Mouse (Mus musculus) lung, postnatal 0 days (tissue): ENCODE results near the gene Dcun1d4.

Experiments used
- CTCF ChIP-seq: IDR thresholded peaks from 2 replicates; pipeline ENCODE4 v1.5.1; 2016; ENCODE audit warnings: antibody characterized with exemption, mild to moderate bottlenecking
- EP300 ChIP-seq: IDR thresholded peaks from 2 replicates; pipeline ENCODE4 v1.6.1; 2016; ENCODE audit warnings: antibody characterized with exemption, mild to moderate bottlenecking, control low read depth

DNA sequence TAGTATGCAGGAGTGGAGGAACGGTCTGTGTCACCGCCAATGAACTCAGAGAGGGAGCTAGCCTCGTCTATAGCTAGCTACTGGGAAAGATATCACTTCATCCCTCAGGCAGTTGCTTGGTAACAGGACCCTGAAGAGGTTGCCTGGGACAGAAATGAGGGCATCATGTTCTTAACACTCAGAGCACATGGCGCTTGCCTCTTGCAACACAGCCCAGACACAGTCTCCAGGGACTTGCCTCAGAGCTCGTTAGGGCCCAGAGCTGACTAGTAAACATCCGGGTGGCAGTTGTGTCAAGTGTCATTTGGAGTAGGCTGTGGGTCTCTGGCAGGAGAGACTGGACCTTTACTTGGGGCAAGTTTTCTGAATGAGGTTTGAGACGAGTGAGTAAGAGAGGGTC is 93.0 kb downstream of the Dcun1d4 start:
- TF ChIP-seq CTCF (no peak), EP300 (peak; percentile 63)
